Mouse (Mus musculus): ENCODE data around the gene March9. TPM values are rescaled to one million over a fixed set of nuclear protein-coding genes. Genes with fewer than 3 reads are reported as not detected.

The March9 gene
- total and polyA plus RNA-seq, 3 experiments, result 2.1 to 5.2 TPM; not detected in 1

GRCm38 (mm10) chr10:127068360-127069038 lies 8.5 kb upstream of the March9 start (continued):
- no peak for TF ChIP-seq CTCF (IDR thresholded peaks at IDR 0.05 in 2 of 3, conservative IDR thresholded peaks at IDR 0.05 in 1 of 3; ENCODE audit: control insufficient read depth in 1 of 3, insufficient read depth in 1 of 3, low read depth in 2 of 3, low read length in 3 of 3, poor library complexity in 1 of 3, severe bottlenecking in 1 of 3)
- TF ChIP-seq ZC3H11A (IDR thresholded peaks at IDR 0.05; ENCODE audit: low read depth, low read length), result no peak
- TF ChIP-seq MYC (IDR thresholded peaks at IDR 0.05; ENCODE audit: low read depth, low read length), result no peak
- TF ChIP-seq BHLHE40 (IDR thresholded peaks at IDR 0.05; ENCODE audit: borderline replicate concordance, low read depth, low read length), result no peak

- no peak overlapping the region for H3K27ac ChIP-seq (ENCODE audit: control insufficient read depth, low read depth, low read length)
Observed at GRCm38 (mm10) chr10:127066519-127067018, 6.6 kb upstream of the March9 start.

GRCm38 (mm10) chr10:127065981-127066380 lies 6.0 kb upstream of the March9 start:
- Histone ChIP-seq H3K27ac (ENCODE audit: control insufficient read depth, low read depth, low read length) (no peak overlapping the region), H3K4me1 (ENCODE audit: control insufficient read depth in 1 of 2, insufficient read depth in 2 of 2, low read length in 2 of 2) (peaks cover 6 to 21% of the 10 kb centered on the region in 2 experiments), H3K4me3 (ENCODE audit: control insufficient read depth in 1 of 2, insufficient read depth in 1 of 2, low read depth in 2 of 2, low read length in 2 of 2) (no peak overlapping the region), H3K27me3 (ENCODE audit: control insufficient read depth in 1 of 2, insufficient read depth in 2 of 2, low read length in 2 of 2) (no peaks in the 10 kb centered on the region), H3K9ac (ENCODE audit: control insufficient read depth, low read depth, low read length, poor library complexity, severe bottlenecking) (no peak overlapping the region; the same call in 1 of the 2 replicates), H3K36me3 (ENCODE audit: control insufficient read depth in 1 of 2, insufficient read depth in 2 of 2, low read length in 2 of 2) (peaks cover 14 to 39% of the 10 kb centered on the region in 2 experiments), H3K9me3 (replicated peaks; ENCODE audit: insufficient read depth, low read length) (no peaks in the 10 kb centered on the region), H3K79me2 (ENCODE audit: control insufficient read depth, insufficient read depth, low read length, poor library complexity) (peaks cover 36% of the 10 kb centered on the region)
- TF ChIP-seq MXI1 (IDR thresholded peaks at IDR 0.05; ENCODE audit: low read depth, low read length) (no peak), RCOR1 (IDR thresholded peaks at IDR 0.05; ENCODE audit: low read depth, low read length) (no peak), MAZ (IDR thresholded peaks at IDR 0.05; ENCODE audit: low read depth, low read length) (0 out of 2 replicates have a peak, but pooled peaks have one; percentile 47), MYC (IDR thresholded peaks at IDR 0.05; ENCODE audit: low read depth, low read length) (0 out of 2 replicates have a peak, but pooled peaks have one; percentile 18), ZMIZ1 (IDR thresholded peaks at IDR 0.05; ENCODE audit: low read depth, low read length) (0 out of 2 replicates have a peak, but pooled peaks have one; percentile 24)
- no peak for DNase-seq (ENCODE audit: low read depth, low spot score)

More at GRCm38 (mm10) chr10:127066519-127067018, 6.6 kb upstream of the March9 start:
- H3K4me1 ChIP-seq (ENCODE audit: control insufficient read depth in 1 of 2, insufficient read depth in 2 of 2, low read length in 2 of 2), result peaks cover 6 to 21% of the 10 kb centered on the region in 2 experiments
- no peaks in the 10 kb centered on the region for H3K27me3 ChIP-seq (ENCODE audit: control insufficient read depth in 1 of 2, insufficient read depth in 2 of 2, low read length in 2 of 2)
- no peaks in the 10 kb centered on the region for H3K9me3 ChIP-seq (replicated peaks; ENCODE audit: insufficient read depth, low read length)
- no peak for TF ChIP-seq MXI1 (IDR thresholded peaks at IDR 0.05; ENCODE audit: low read depth, low read length)
- no peak for TF ChIP-seq CHD1 (IDR thresholded peaks at IDR 0.05; ENCODE audit: low read depth, low read length)
- no peak for TF ChIP-seq RCOR1 (IDR thresholded peaks at IDR 0.05; ENCODE audit: low read depth, low read length)
- H3K9ac ChIP-seq (ENCODE audit: control insufficient read depth, low read depth, low read length, poor library complexity, severe bottlenecking), result no peak overlapping the region
- no peak overlapping the region for H3K4me3 ChIP-seq (ENCODE audit: control insufficient read depth in 1 of 2, insufficient read depth in 1 of 2, low read depth in 2 of 2, low read length in 2 of 2)
- peaks cover 14 to 39% of the 10 kb centered on the region in 2 experiments for H3K36me3 ChIP-seq (ENCODE audit: control insufficient read depth in 1 of 2, insufficient read depth in 2 of 2, low read length in 2 of 2)
- H3K79me2 ChIP-seq (ENCODE audit: control insufficient read depth, insufficient read depth, low read length, poor library complexity), result peaks cover 36% of the 10 kb centered on the region
- no peak for DNase-seq (ENCODE audit: low read depth, low spot score)
